Mouse (Mus musculus): ENCODE measurements at regions not wholly inside any gene's neighbourhood (a gene's known extent, or its start where the extent isn't known, plus 50 kb on each side); places are given as distances from the start of the nearest gene placed in this dataset.

- Histone ChIP-seq H3K4me1 (replicated peaks) (no peaks in the 10 kb centered on the region), H3K4me3 (no peak overlapping the region), H3K27me3 (no peaks in the 10 kb centered on the region), H3K9me3 (replicated peaks) (no peaks in the 10 kb centered on the region), H3K36me3 (no peaks in the 10 kb centered on the region), H3K9ac (no peak overlapping the region), H3K27ac (no peak overlapping the region), H3K4me2 (no peak overlapping the region)
- WGBS, result 72% methylated on average over 2 of the region's 2 CpGs
- ATAC-seq (replicated peaks; ENCODE audit: insufficient number of reproducible peaks, insufficient read depth, low FRiP score, low read depth), result no peak
Measured at GRCm38 (mm10) chr8:103331415-103331814, 546.0 kb upstream of the Cdh11 start.

GRCm38 (mm10) chr8:103337314-103337713, 551.9 kb upstream of the Cdh11 start:
- H3K36me3 ChIP-seq, result no peaks in the 10 kb centered on the region
- 74% methylated on average over 3 of the region's 3 CpGs for WGBS

GRCm38 (mm10) chr8:103339042-103339441, 553.6 kb upstream of the Cdh11 start:
- no peak overlapping the region for H3K4me3 ChIP-seq
- H3K27ac ChIP-seq, result no peak overlapping the region
- no peaks in the 10 kb centered on the region for H3K9me3 ChIP-seq (replicated peaks)
- no peak for ATAC-seq (replicated peaks; ENCODE audit: insufficient number of reproducible peaks, insufficient read depth, low FRiP score, low read depth)
- H3K4me1 ChIP-seq (replicated peaks), result no peaks in the 10 kb centered on the region
- no peak overlapping the region for H3K9ac ChIP-seq
- no peak overlapping the region for H3K4me2 ChIP-seq
- H3K27me3 ChIP-seq, result no peaks in the 10 kb centered on the region
- WGBS, result 83% methylated on average over 2 of the region's 2 CpGs
- no peaks in the 10 kb centered on the region for H3K36me3 ChIP-seq

More at GRCm38 (mm10) chr8:103337314-103337713, 551.9 kb upstream of the Cdh11 start:
- no peaks in the 10 kb centered on the region for H3K4me1 ChIP-seq (replicated peaks)
- no peak overlapping the region for H3K4me3 ChIP-seq
- no peak for ATAC-seq (replicated peaks; ENCODE audit: insufficient number of reproducible peaks, insufficient read depth, low FRiP score, low read depth)
- no peak overlapping the region for H3K4me2 ChIP-seq
- no peaks in the 10 kb centered on the region for H3K27me3 ChIP-seq
- no peaks in the 10 kb centered on the region for H3K9me3 ChIP-seq (replicated peaks)
- H3K9ac ChIP-seq, result no peak overlapping the region
- H3K27ac ChIP-seq, result no peak overlapping the region

- Histone ChIP-seq H3K9me3 (replicated peaks) (no peaks in the 10 kb centered on the region), H3K36me3 (no peaks in the 10 kb centered on the region), H3K4me3 (no peak overlapping the region), H3K4me2 (no peak overlapping the region), H3K27me3 (no peaks in the 10 kb centered on the region), H3K4me1 (replicated peaks) (no peaks in the 10 kb centered on the region), H3K9ac (no peak overlapping the region), H3K27ac (no peak overlapping the region)
- ATAC-seq (replicated peaks; ENCODE audit: insufficient number of reproducible peaks, insufficient read depth, low FRiP score, low read depth), result no peak
- 81% methylated on average over 5 of the region's 5 CpGs for WGBS
Measured at GRCm38 (mm10) chr8:103339951-103340350, 554.5 kb upstream of the Cdh11 start.

GRCm38 (mm10) chr8:103343891-103344290, 558.4 kb upstream of the Cdh11 start:
- H3K4me2 ChIP-seq, result no peak overlapping the region
- H3K4me3 ChIP-seq, result no peak overlapping the region
- H3K36me3 ChIP-seq, result no peaks in the 10 kb centered on the region
- no peak overlapping the region for H3K27ac ChIP-seq
- H3K4me1 ChIP-seq (replicated peaks), result no peaks in the 10 kb centered on the region
- no peak overlapping the region for H3K9ac ChIP-seq
- WGBS, result 79% methylated on average over 3 of the region's 3 CpGs
- ATAC-seq (replicated peaks; ENCODE audit: insufficient number of reproducible peaks, insufficient read depth, low FRiP score, low read depth), result no peak
- H3K27me3 ChIP-seq, result no peaks in the 10 kb centered on the region
- H3K9me3 ChIP-seq (replicated peaks), result no peaks in the 10 kb centered on the region

- 83% methylated on average over 2 of the region's 2 CpGs for WGBS
Measured at GRCm38 (mm10) chr8:103344871-103345270, 559.4 kb upstream of the Cdh11 start.

GRCm38 (mm10) chr8:103347158-103347871, 561.9 kb upstream of the Cdh11 start:
- Histone ChIP-seq H3K27me3 (no peaks in the 10 kb centered on the region), H3K4me1 (replicated peaks) (no peaks in the 10 kb centered on the region), H3K27ac (no peak overlapping the region), H3K36me3 (no peaks in the 10 kb centered on the region), H3K4me2 (no peak overlapping the region), H3K4me3 (no peak overlapping the region), H3K9ac (no peak overlapping the region), H3K9me3 (replicated peaks) (no peaks in the 10 kb centered on the region)
- ATAC-seq (replicated peaks; ENCODE audit: insufficient number of reproducible peaks, insufficient read depth, low FRiP score, low read depth), result no peak
- WGBS, result 55% methylated on average over 7 of the region's 7 CpGs

More at GRCm38 (mm10) chr8:103344871-103345270, 559.4 kb upstream of the Cdh11 start:
- Histone ChIP-seq H3K27me3 (no peaks in the 10 kb centered on the region), H3K36me3 (no peaks in the 10 kb centered on the region), H3K4me3 (no peak overlapping the region), H3K27ac (no peak overlapping the region), H3K4me1 (replicated peaks) (no peaks in the 10 kb centered on the region), H3K9me3 (replicated peaks) (no peaks in the 10 kb centered on the region), H3K9ac (no peak overlapping the region), H3K4me2 (no peak overlapping the region)
- ATAC-seq (replicated peaks; ENCODE audit: insufficient number of reproducible peaks, insufficient read depth, low FRiP score, low read depth), result no peak

GRCm38 (mm10) chr8:103361713-103362112, 576.3 kb upstream of the Cdh11 start:
- WGBS, result 55% methylated on average over 3 of the region's 3 CpGs
- Histone ChIP-seq H3K9me3 (replicated peaks) (no peaks in the 10 kb centered on the region), H3K4me2 (no peak overlapping the region), H3K36me3 (no peaks in the 10 kb centered on the region), H3K27me3 (no peaks in the 10 kb centered on the region), H3K4me1 (replicated peaks) (no peaks in the 10 kb centered on the region), H3K9ac (no peak overlapping the region), H3K4me3 (no peak overlapping the region), H3K27ac (no peak overlapping the region)
- no peak for ATAC-seq (replicated peaks; ENCODE audit: insufficient number of reproducible peaks, insufficient read depth, low FRiP score, low read depth)

- no peak for ATAC-seq (replicated peaks; ENCODE audit: insufficient number of reproducible peaks, insufficient read depth, low FRiP score, low read depth)
- H3K4me1 ChIP-seq (replicated peaks), result no peaks in the 10 kb centered on the region
- no peaks in the 10 kb centered on the region for H3K9me3 ChIP-seq (replicated peaks)
- H3K27me3 ChIP-seq, result no peaks in the 10 kb centered on the region
- H3K36me3 ChIP-seq, result no peaks in the 10 kb centered on the region
- H3K4me3 ChIP-seq, result no peak overlapping the region
- no peak overlapping the region for H3K27ac ChIP-seq
- 26% methylated on average over 2 of the region's 2 CpGs for WGBS
- no peak overlapping the region for H3K9ac ChIP-seq
- H3K4me2 ChIP-seq, result no peak overlapping the region
Measured at GRCm38 (mm10) chr8:103370394-103370793, 585.0 kb upstream of the Cdh11 start.

- Histone ChIP-seq H3K4me2 (no peak overlapping the region), H3K36me3 (no peaks in the 10 kb centered on the region), H3K27me3 (no peaks in the 10 kb centered on the region), H3K27ac (no peak overlapping the region), H3K9ac (no peak overlapping the region), H3K4me1 (replicated peaks) (no peaks in the 10 kb centered on the region), H3K9me3 (replicated peaks) (no peaks in the 10 kb centered on the region), H3K4me3 (no peak overlapping the region)
- no peak for ATAC-seq (replicated peaks; ENCODE audit: insufficient number of reproducible peaks, insufficient read depth, low FRiP score, low read depth)
- 65% methylated on average over 1 of the region's 1 CpGs for WGBS
Measured at GRCm38 (mm10) chr8:103373007-103373406, 587.6 kb upstream of the Cdh11 start.

- Histone ChIP-seq H3K4me2 (no peak overlapping the region), H3K27me3 (no peaks in the 10 kb centered on the region), H3K9ac (no peak overlapping the region), H3K27ac (no peak overlapping the region), H3K9me3 (replicated peaks) (no peaks in the 10 kb centered on the region), H3K4me3 (no peak overlapping the region), H3K4me1 (replicated peaks) (no peaks in the 10 kb centered on the region), H3K36me3 (no peaks in the 10 kb centered on the region)
- 56% methylated on average over 4 of the region's 4 CpGs for WGBS
- no peak for ATAC-seq (replicated peaks; ENCODE audit: insufficient number of reproducible peaks, insufficient read depth, low FRiP score, low read depth)
Measured at GRCm38 (mm10) chr8:103374151-103374550, 588.7 kb upstream of the Cdh11 start.

GRCm38 (mm10) chr8:103378545-103378944, 593.1 kb upstream of the Cdh11 start:
- no peak overlapping the region for H3K4me2 ChIP-seq
- H3K27me3 ChIP-seq, result no peaks in the 10 kb centered on the region
- H3K4me1 ChIP-seq (replicated peaks), result no peaks in the 10 kb centered on the region
- H3K27ac ChIP-seq, result no peak overlapping the region
- no peaks in the 10 kb centered on the region for H3K9me3 ChIP-seq (replicated peaks)
- 22% methylated on average over 3 of the region's 3 CpGs for WGBS
- H3K36me3 ChIP-seq, result no peaks in the 10 kb centered on the region
- ATAC-seq (replicated peaks; ENCODE audit: insufficient number of reproducible peaks, insufficient read depth, low FRiP score, low read depth), result no peak
- H3K9ac ChIP-seq, result no peak overlapping the region
- no peak overlapping the region for H3K4me3 ChIP-seq

All from heart, embryonic 15.5 days (tissue).